Mouse (Mus musculus): ENCODE data around the gene Olfr313. TPM values are rescaled to one million over a fixed set of nuclear protein-coding genes. Genes with fewer than 3 reads are reported as not detected.
"Not testable (repeated sequence)": the region's sequence is repeated elsewhere in the genome, so short reads cannot be mapped to it uniquely, and the experiment has no call there.

Gene Olfr313
- polyA plus RNA-seq, 1 experiment from 2014 or later: not detected

DNA sequence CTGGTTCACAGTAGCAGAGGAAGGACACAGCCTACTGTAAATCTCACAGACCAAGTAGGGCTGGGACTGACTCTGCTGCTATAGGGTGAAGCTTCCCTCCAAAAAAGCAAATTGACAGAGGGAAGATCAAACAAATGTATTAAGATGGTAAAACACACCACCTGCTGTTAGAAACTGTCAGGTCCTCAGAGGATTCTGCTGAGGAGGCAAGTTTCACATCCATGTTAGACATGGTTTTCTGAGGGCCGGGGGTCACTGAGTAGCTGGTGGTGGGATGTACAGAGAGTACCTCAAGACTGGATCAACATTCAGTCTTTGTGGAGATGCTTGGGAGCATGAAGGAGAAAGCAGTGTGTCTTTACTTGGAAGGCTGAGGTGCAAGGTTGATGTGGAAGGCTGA, 876 bp downstream of the Olfr313 start:
- Histone ChIP-seq H3K27ac (replicated peaks; ENCODE audit: low read depth, low read length) (no peak overlapping the region), H3K4me2 (ENCODE audit: low read depth, low read length) (no peak overlapping the region), H3K36me3 (replicated peaks; ENCODE audit: control insufficient read depth, insufficient read depth, low read depth, low read length) (no peaks in the 10 kb centered on the region), H3K9ac (replicated peaks; ENCODE audit: low read length) (no peak overlapping the region), H3K4me3 (ENCODE audit: low read depth, low read length) (no peak overlapping the region), H3K4me1 (ENCODE audit: control insufficient read depth, insufficient read depth, low read length) (no peaks in the 10 kb centered on the region), H3K27me3 (ENCODE audit: control insufficient read depth, insufficient read depth, low read length) (no peaks in the 10 kb centered on the region), H3K9me3 (replicated peaks; ENCODE audit: control insufficient read depth, low read length) (no peaks in the 10 kb centered on the region)
- ATAC-seq (replicated peaks; ENCODE audit: insufficient number of reproducible peaks, low FRiP score, low TSS enrichment, low read depth) (no peak), DNase-seq (ENCODE audit: low spot score) (no peak)
- WGBS: 88% methylated on average over 1 of the region's 1 CpGs

DNA sequence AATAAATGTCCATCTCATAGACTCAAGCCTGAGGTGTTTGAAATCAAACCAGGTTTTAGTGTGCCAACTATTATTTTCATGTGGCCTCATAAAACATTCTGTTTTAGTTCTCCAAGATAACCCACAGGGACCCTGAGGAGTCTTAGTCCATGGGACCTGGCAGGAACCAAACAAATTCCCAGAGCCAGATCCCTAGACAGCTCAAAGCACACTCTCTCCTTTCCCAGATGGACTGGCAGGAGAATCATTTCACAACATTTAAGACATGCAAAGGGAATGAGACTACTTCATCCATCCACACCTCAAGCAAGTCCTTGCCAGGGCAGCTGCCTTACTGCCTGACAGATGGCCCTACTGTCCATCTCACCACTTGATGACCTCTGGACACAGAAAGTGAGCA, 14.1 kb downstream of the Olfr313 start, which contains the start of gene Olfr312:
TSS of gene Olfr312 (plus strand) at position 301 of the 400 bp plus-strand sequence.
- not testable (repeated sequence) for H3K9ac ChIP-seq (replicated peaks; ENCODE audit: low read length); H3K4me1 ChIP-seq (ENCODE audit: control insufficient read depth, insufficient read depth, low read length); H3K4me2 ChIP-seq (ENCODE audit: low read depth, low read length); H3K36me3 ChIP-seq (replicated peaks; ENCODE audit: control insufficient read depth, insufficient read depth, low read depth, low read length); DNase-seq (ENCODE audit: low spot score); H3K27ac ChIP-seq (replicated peaks; ENCODE audit: low read depth, low read length); ATAC-seq (replicated peaks; ENCODE audit: insufficient number of reproducible peaks, low FRiP score, low TSS enrichment, low read depth); H3K9me3 ChIP-seq (replicated peaks; ENCODE audit: control insufficient read depth, low read length); H3K27me3 ChIP-seq (ENCODE audit: control insufficient read depth, insufficient read depth, low read length); H3K4me3 ChIP-seq (ENCODE audit: low read depth, low read length)

DNA sequence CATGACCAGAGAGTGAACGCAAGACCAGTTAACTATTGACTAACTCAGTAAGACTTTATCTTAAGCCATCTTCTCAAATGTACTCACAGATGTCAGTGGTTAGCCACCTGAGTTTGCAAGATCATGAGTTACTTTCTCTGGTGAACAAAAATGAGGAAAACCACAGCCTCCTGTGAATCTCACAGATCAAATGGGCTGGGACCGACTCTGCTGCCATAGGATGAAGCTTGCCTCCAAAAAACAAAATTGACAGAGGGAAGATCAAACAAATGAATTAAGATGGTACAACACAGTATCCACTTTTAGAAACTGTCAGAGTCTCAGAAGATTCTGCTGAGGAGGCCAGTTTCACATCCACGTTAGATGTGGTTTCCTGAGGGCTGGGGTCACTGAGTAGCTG, 15.0 kb downstream of the Olfr313 start:
- no peaks in the 10 kb centered on the region for H3K4me1 ChIP-seq (ENCODE audit: control insufficient read depth, insufficient read depth, low read length)
- ATAC-seq (replicated peaks; ENCODE audit: insufficient number of reproducible peaks, low FRiP score, low TSS enrichment, low read depth) (no peak), DNase-seq (ENCODE audit: low spot score) (no peak)
- no peak overlapping the region for H3K4me2 ChIP-seq (ENCODE audit: low read depth, low read length)
- H3K36me3 ChIP-seq (replicated peaks; ENCODE audit: control insufficient read depth, insufficient read depth, low read depth, low read length): no peaks in the 10 kb centered on the region
- WGBS: 85% methylated on average over 3 of the region's 3 CpGs
- H3K9ac ChIP-seq (replicated peaks; ENCODE audit: low read length): no peak overlapping the region
- H3K9me3 ChIP-seq (replicated peaks; ENCODE audit: control insufficient read depth, low read length): no peaks in the 10 kb centered on the region
- no peak overlapping the region for H3K4me3 ChIP-seq (ENCODE audit: low read depth, low read length)
- H3K27me3 ChIP-seq (ENCODE audit: control insufficient read depth, insufficient read depth, low read length): no peaks in the 10 kb centered on the region
- no peak overlapping the region for H3K27ac ChIP-seq (replicated peaks; ENCODE audit: low read depth, low read length)

DNA sequence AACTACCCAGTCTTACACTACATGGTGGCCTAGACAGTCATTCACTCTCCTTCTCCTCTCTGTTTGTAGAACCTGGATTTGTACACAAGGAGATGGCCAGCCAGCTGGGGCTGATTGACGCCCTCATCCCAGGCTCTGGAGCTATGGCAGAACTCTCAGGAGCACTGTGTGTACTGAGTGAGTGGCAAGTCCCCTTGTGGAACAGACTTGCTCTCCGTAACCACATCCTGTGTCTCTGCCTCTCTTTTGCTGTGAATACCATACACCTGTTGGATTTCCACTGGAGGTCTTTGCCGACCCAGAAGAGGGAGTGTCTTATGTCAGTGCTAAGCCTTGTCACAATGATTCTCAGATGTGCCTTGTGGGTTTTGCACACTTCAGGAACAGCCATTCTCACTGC, 17.7 kb downstream of the Olfr313 start:
- not testable (repeated sequence) for H3K4me1 ChIP-seq (ENCODE audit: control insufficient read depth, insufficient read depth, low read length)
- WGBS: 77% methylated on average over 3 of the region's 3 CpGs

DNA sequence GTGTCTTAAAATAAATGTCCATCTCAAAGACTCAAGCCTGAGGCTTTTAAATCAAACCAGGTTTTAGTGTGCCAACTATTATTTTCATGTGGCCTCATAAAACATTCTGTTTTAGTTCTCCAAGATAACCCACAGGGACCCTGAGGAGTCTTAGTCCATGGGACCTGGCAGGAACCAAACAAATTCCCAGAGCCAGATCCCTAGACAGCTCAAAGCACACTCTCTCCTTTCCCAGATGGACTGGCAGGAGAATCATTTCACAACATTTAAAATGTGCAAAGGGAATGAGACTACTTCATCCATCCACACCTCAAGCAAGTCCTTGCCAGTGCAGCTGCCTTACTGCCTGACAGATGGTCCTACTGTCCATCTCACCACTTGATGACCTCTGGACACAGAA, 24.2 kb downstream of the Olfr313 start, which contains the start of gene Olfr311:
TSS of gene Olfr311 (plus strand) at position 301 of the 400 bp plus-strand sequence.
- not testable (repeated sequence) for ATAC-seq (replicated peaks; ENCODE audit: insufficient number of reproducible peaks, low FRiP score, low TSS enrichment, low read depth); H3K36me3 ChIP-seq (replicated peaks; ENCODE audit: control insufficient read depth, insufficient read depth, low read depth, low read length); H3K27me3 ChIP-seq (ENCODE audit: control insufficient read depth, insufficient read depth, low read length); H3K4me2 ChIP-seq (ENCODE audit: low read depth, low read length); H3K27ac ChIP-seq (replicated peaks; ENCODE audit: low read depth, low read length); H3K4me3 ChIP-seq (ENCODE audit: low read depth, low read length); H3K9me3 ChIP-seq (replicated peaks; ENCODE audit: control insufficient read depth, low read length); DNase-seq (ENCODE audit: low spot score); H3K4me1 ChIP-seq (ENCODE audit: control insufficient read depth, insufficient read depth, low read length); H3K9ac ChIP-seq (replicated peaks; ENCODE audit: low read length)

More for the DNA sequence above, 17.7 kb downstream of the Olfr313 start:
- H3K27ac ChIP-seq (replicated peaks; ENCODE audit: low read depth, low read length); ATAC-seq (replicated peaks; ENCODE audit: insufficient number of reproducible peaks, low FRiP score, low TSS enrichment, low read depth); H3K9me3 ChIP-seq (replicated peaks; ENCODE audit: control insufficient read depth, low read length); H3K4me3 ChIP-seq (ENCODE audit: low read depth, low read length); H3K36me3 ChIP-seq (replicated peaks; ENCODE audit: control insufficient read depth, insufficient read depth, low read depth, low read length); H3K27me3 ChIP-seq (ENCODE audit: control insufficient read depth, insufficient read depth, low read length); DNase-seq (ENCODE audit: low spot score); H3K4me2 ChIP-seq (ENCODE audit: low read depth, low read length); H3K9ac ChIP-seq (replicated peaks; ENCODE audit: low read length): not testable (repeated sequence)

DNA sequence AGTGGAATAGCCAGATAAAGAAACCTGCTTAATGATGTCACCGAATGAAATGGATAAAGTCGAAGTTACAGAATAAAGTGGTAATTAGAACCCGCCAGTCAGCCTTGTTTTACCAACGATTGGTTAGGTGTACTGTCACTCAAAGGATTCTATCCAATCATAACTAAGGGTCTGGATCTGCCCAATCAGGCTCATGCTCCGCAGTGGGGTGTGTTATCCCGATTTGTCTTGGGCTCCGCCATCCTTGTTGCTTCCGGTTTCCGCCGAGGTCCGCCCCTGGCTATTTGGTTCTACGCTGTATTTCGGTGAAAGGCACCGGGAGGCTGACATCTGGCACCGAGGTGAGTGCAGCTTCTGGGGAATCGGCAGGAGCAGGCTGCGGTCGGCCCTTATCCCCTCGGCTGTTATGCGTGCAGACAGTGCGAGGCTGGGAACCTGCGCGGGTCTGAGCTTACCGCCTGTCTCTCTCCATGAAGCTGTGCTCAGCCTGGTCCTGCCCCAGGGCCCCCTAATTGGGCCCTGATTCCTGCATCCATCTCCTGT, 32.2 kb downstream of the Olfr313 start, which contains the start of gene Gm12258:
TSS of gene Gm12258 (plus strand) at position 240 of the 543 bp plus-strand sequence.
- peak within 1 kb of the TSS; percentile 81 for H3K4me2 ChIP-seq (ENCODE audit: low read depth, low read length)
- peak; percentile 99 for ATAC-seq (replicated peaks; ENCODE audit: insufficient number of reproducible peaks, low FRiP score, low TSS enrichment, low read depth)
- peak within 1 kb of the TSS; percentile 72 for H3K4me3 ChIP-seq (ENCODE audit: low read depth, low read length)
- H3K9ac ChIP-seq (replicated peaks; ENCODE audit: low read length): peak within 1 kb of the TSS; percentile 78
- H3K4me1 ChIP-seq (ENCODE audit: control insufficient read depth, insufficient read depth, low read length): no peaks in the 10 kb centered on the region
- no peaks in the 10 kb centered on the region for H3K27me3 ChIP-seq (ENCODE audit: control insufficient read depth, insufficient read depth, low read length)
- no peak within 1 kb of the TSS for H3K27ac ChIP-seq (replicated peaks; ENCODE audit: low read depth, low read length)
- no peaks in the 10 kb centered on the region for H3K9me3 ChIP-seq (replicated peaks; ENCODE audit: control insufficient read depth, low read length)
- under 1% methylated on average over 24 of the region's 24 CpGs for WGBS
- DNase-seq (ENCODE audit: low spot score): peak; percentile 97
- H3K36me3 ChIP-seq (replicated peaks; ENCODE audit: control insufficient read depth, insufficient read depth, low read depth, low read length): peaks cover 3% of the 10 kb centered on the region; the same call in 1 of the 2 replicates

DNA sequence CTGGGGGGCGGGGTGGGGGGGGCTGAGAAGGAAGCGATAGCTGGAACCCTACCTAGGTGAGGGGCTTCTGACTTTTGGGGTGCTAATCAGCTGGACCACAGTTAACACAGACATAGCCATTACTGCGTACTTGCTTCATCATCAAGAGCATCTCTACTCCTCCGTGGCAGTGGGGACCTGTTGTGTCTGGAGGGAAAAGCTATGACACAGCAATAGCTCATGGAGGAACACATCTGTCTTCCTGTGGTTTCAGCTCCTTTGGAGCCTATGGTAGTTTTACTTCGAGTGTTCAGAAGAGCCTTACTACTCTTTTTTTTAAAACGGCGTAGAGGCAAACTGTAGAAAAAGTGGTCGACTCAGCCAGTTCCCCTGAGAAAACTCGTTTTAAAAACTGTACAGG, 32.8 kb downstream of the Olfr313 start:
- 50% methylated on average over 9 of the region's 9 CpGs for WGBS
- H3K27me3 ChIP-seq (ENCODE audit: control insufficient read depth, insufficient read depth, low read length): no peaks in the 10 kb centered on the region
- H3K27ac ChIP-seq (replicated peaks; ENCODE audit: low read depth, low read length): no peak overlapping the region

DNA sequence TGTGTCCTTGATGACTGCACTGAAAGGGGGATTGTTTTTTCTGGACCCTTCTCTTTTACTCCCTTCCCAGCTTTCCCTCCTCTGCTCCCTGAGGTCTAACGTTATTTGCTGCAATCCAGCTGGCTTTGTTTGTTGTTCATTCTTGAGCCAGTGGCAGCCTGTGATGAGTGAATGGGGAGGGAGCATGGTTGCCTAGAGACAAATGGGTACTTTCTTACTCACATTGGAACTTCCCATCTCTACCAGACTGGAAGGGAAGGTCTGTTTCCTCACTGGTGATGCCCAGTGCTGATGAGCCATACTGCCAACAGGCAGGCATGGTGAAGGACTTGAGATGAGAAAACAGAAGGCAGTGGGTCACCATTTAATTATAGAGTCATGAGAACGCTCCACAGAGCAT, 34.9 kb downstream of the Olfr313 start:
- Histone ChIP-seq H3K27ac (replicated peaks; ENCODE audit: low read depth, low read length) (no peak overlapping the region), H3K9me3 (replicated peaks; ENCODE audit: control insufficient read depth, low read length) (no peaks in the 10 kb centered on the region), H3K4me1 (ENCODE audit: control insufficient read depth, insufficient read depth, low read length) (no peaks in the 10 kb centered on the region), H3K4me2 (ENCODE audit: low read depth, low read length) (no peak overlapping the region), H3K4me3 (ENCODE audit: low read depth, low read length) (no peak overlapping the region), H3K9ac (replicated peaks; ENCODE audit: low read length) (no peak overlapping the region), H3K36me3 (replicated peaks; ENCODE audit: control insufficient read depth, insufficient read depth, low read depth, low read length) (peaks cover 3% of the 10 kb centered on the region; the same call in 1 of the 2 replicates), H3K27me3 (ENCODE audit: control insufficient read depth, insufficient read depth, low read length) (no peaks in the 10 kb centered on the region)
- no peak for ATAC-seq (replicated peaks; ENCODE audit: insufficient number of reproducible peaks, low FRiP score, low TSS enrichment, low read depth)
- no peak for DNase-seq (ENCODE audit: low spot score)
- 68% methylated on average over 2 of the region's 2 CpGs for whole genome bisulfite sequencing

More for the DNA sequence above, 32.8 kb downstream of the Olfr313 start:
- Histone ChIP-seq H3K36me3 (replicated peaks; ENCODE audit: control insufficient read depth, insufficient read depth, low read depth, low read length) (peaks cover 3% of the 10 kb centered on the region; the same call in 1 of the 2 replicates), H3K4me2 (ENCODE audit: low read depth, low read length) (peak overlapping the region; percentile 81), H3K9me3 (replicated peaks; ENCODE audit: control insufficient read depth, low read length) (no peaks in the 10 kb centered on the region), H3K4me3 (ENCODE audit: low read depth, low read length) (peak overlapping the region; percentile 72), H3K4me1 (ENCODE audit: control insufficient read depth, insufficient read depth, low read length) (no peaks in the 10 kb centered on the region), H3K9ac (replicated peaks; ENCODE audit: low read length) (peak overlapping the region; percentile 78)
- no peak; the same call in 1 of the 2 replicates for ATAC-seq (replicated peaks; ENCODE audit: insufficient number of reproducible peaks, low FRiP score, low TSS enrichment, low read depth)
- DNase-seq (ENCODE audit: low spot score): no peak
